Mouse (Mus musculus) MEL (cell line): ENCODE measurements at regions not wholly inside any gene's neighbourhood (a gene's known extent, or its start where the extent isn't known, plus 50 kb on each side); places are given as distances from the start of the nearest gene placed in this dataset.

Source experiments
- DNase-seq: peaks from one replicate; pipeline ENCODE4 v3.0.0; 2011; ENCODE audit warnings: low read depth, low spot score
- H3K27ac ChIP-seq: 2 replicates; pipeline ENCODE4 v1.5.1; 2012; ENCODE audit warnings: low read depth, mild to moderate bottlenecking, control low read depth, low read length, moderate library complexity; ENCODE audit not compliant: control insufficient read depth
- H3K27me3 ChIP-seq, 2 experiments: fragments of 150-350 bp in 1 of 2; sonication (generic) in 1 of 2; 2 replicates each; pipeline ENCODE4 v1.6.1; 2012; ENCODE audit warnings: low read length in 2 of 2, mild to moderate bottlenecking in 2 of 2, improper control_type of control experiment in 1 of 2, moderate library complexity in 1 of 2; ENCODE audit not compliant: insufficient read depth in 2 of 2, control insufficient read depth in 1 of 2
- H3K36me3 ChIP-seq, 2 experiments: 2 replicates each; pipeline ENCODE4 v1.6.1; 2012 to 2014; ENCODE audit warnings: low read length in 2 of 2, improper control_type of control experiment in 1 of 2, inconsistent platforms in 1 of 2, mild to moderate bottlenecking in 1 of 2; ENCODE audit not compliant: insufficient read depth in 2 of 2, control insufficient read depth in 1 of 2
- H3K4me1 ChIP-seq, 2 experiments: fragments of 150-350 bp in 1 of 2; sonication (generic) in 1 of 2; 2 replicates each; pipeline ENCODE4 v1.6.1; 2012; ENCODE audit warnings: low read length in 2 of 2, improper control_type of control experiment in 1 of 2, mild to moderate bottlenecking in 1 of 2; ENCODE audit not compliant: insufficient read depth in 2 of 2, control insufficient read depth in 1 of 2
- H3K4me3 ChIP-seq, 2 experiments: fragments of 150-350 bp in 1 of 2; sonication (generic) in 1 of 2; 2 replicates each; pipeline ENCODE4 v1.5.1; 2012; ENCODE audit warnings: low read depth in 2 of 2, low read length in 2 of 2, mild to moderate bottlenecking in 2 of 2, moderate library complexity in 2 of 2, control low read depth in 1 of 2, improper control_type of control experiment in 1 of 2; ENCODE audit not compliant: control insufficient read depth in 1 of 2, insufficient read depth in 1 of 2
- H3K79me2 ChIP-seq: 2 replicates; pipeline ENCODE4 v1.6.1; 2012; ENCODE audit warnings: mild to moderate bottlenecking, low read length, moderate library complexity; ENCODE audit not compliant: control insufficient read depth, poor library complexity, insufficient read depth
- H3K9ac ChIP-seq: 2 replicates; pipeline ENCODE4 v1.6.1; 2012; ENCODE audit warnings: low read depth, mild to moderate bottlenecking, control low read depth, low read length, moderate library complexity; ENCODE audit not compliant: control insufficient read depth, poor library complexity, severe bottlenecking
- H3K9me3 ChIP-seq: fragments of 150-350 bp; sonication (generic); replicated peaks from 2 replicates; pipeline ENCODE4 v1.6.1; 2012; ENCODE audit warnings: mild to moderate bottlenecking, low read length, improper control_type of control experiment, moderate library complexity; ENCODE audit not compliant: insufficient read depth
- CTCF ChIP-seq, 3 experiments: IDR thresholded peaks in 2 of 3; conservative IDR thresholded peaks in 1 of 3; 2 replicates each; pipeline ENCODE4 v1.5.1; 2011 to 2012; ENCODE audit warnings: low read length in 3 of 3, low read depth in 2 of 3, mild to moderate bottlenecking in 2 of 3, improper control_type of control experiment in 1 of 3, inconsistent platforms in 1 of 3, mixed read lengths in 1 of 3, moderate library complexity in 1 of 3; ENCODE audit not compliant: control insufficient read depth in 1 of 3, insufficient read depth in 1 of 3, poor library complexity in 1 of 3, severe bottlenecking in 1 of 3
- ELF1 ChIP-seq: IDR thresholded peaks from 2 replicates; pipeline ENCODE4 v1.6.1; 2014; ENCODE audit warnings: low read depth, mild to moderate bottlenecking, inconsistent platforms, low read length, improper control_type of control experiment, moderate library complexity
- GABPA ChIP-seq: IDR thresholded peaks from 2 replicates; pipeline ENCODE4 v1.6.1; 2012; ENCODE audit warnings: low read depth, mild to moderate bottlenecking, inconsistent platforms, low read length, improper control_type of control experiment, moderate library complexity
- GATA1 ChIP-seq: IDR thresholded peaks from 2 replicates; pipeline ENCODE4 v1.6.1; 2011; ENCODE audit warnings: low read depth, low read length, improper control_type of control experiment
- HCFC1 ChIP-seq: IDR thresholded peaks from 2 replicates; pipeline ENCODE4 v1.6.1; 2012; ENCODE audit warnings: low read depth, mild to moderate bottlenecking, inconsistent platforms, low read length, improper control_type of control experiment, moderate library complexity
- JUND ChIP-seq: IDR thresholded peaks from 2 replicates; pipeline ENCODE4 v1.6.1; 2011; ENCODE audit warnings: low read depth, mild to moderate bottlenecking, improper control_type of control experiment, low read length
- KAT2A ChIP-seq: conservative IDR thresholded peaks from 2 replicates; pipeline ENCODE4 v1.6.1; 2012; ENCODE audit warnings: low read depth, low read length, improper control_type of control experiment, inconsistent platforms
- MAX ChIP-seq: IDR thresholded peaks from 2 replicates; pipeline ENCODE4 v1.6.1; 2011; ENCODE audit warnings: low read length, improper control_type of control experiment
- MAZ ChIP-seq: IDR thresholded peaks from 2 replicates; pipeline ENCODE4 v1.6.1; 2012; ENCODE audit warnings: low read depth, mild to moderate bottlenecking, inconsistent platforms, low read length, improper control_type of control experiment
- MXI1 ChIP-seq: IDR thresholded peaks from 2 replicates; pipeline ENCODE4 v1.6.1; 2011; ENCODE audit warnings: mild to moderate bottlenecking, low read depth, low read length, improper control_type of control experiment
- MYB ChIP-seq: IDR thresholded peaks from 2 replicates; pipeline ENCODE4 v1.6.1; 2011; ENCODE audit warnings: mild to moderate bottlenecking, low read depth, low read length, improper control_type of control experiment
- NELFE ChIP-seq: IDR thresholded peaks from 2 replicates; pipeline ENCODE4 v1.6.1; 2011; ENCODE audit warnings: low read depth, low read length, improper control_type of control experiment
- NRF1 ChIP-seq: IDR thresholded peaks from 2 replicates; pipeline ENCODE4 v1.6.1; 2014; ENCODE audit warnings: low read depth, mild to moderate bottlenecking, inconsistent platforms, low read length, improper control_type of control experiment, moderate library complexity; ENCODE audit not compliant: poor library complexity, insufficient read depth, severe bottlenecking
- POLR2AphosphoS2 ChIP-seq: IDR thresholded peaks from 2 replicates; pipeline ENCODE4 v1.6.1; 2011; ENCODE audit warnings: low read length, improper control_type of control experiment
- RAD21 ChIP-seq: IDR thresholded peaks from 2 replicates; pipeline ENCODE4 v1.6.1; 2011; ENCODE audit warnings: mild to moderate bottlenecking, low read depth, low read length, improper control_type of control experiment
- RCOR1 ChIP-seq: IDR thresholded peaks from 2 replicates; pipeline ENCODE4 v1.6.1; 2012; ENCODE audit warnings: low read depth, mild to moderate bottlenecking, inconsistent platforms, low read length, improper control_type of control experiment
- SIN3A ChIP-seq: IDR thresholded peaks from 2 replicates; pipeline ENCODE4 v1.6.1; 2012; ENCODE audit warnings: low read length, improper control_type of control experiment, inconsistent platforms
- SMC3 ChIP-seq: IDR thresholded peaks from 2 replicates; pipeline ENCODE4 v1.6.1; 2011; ENCODE audit warnings: low read depth, low read length, improper control_type of control experiment
- TAL1 ChIP-seq: IDR thresholded peaks from 2 replicates; pipeline ENCODE4 v1.6.1; 2012; ENCODE audit warnings: mild to moderate bottlenecking, inconsistent platforms, low read length, moderate library complexity, mixed read lengths
- TBP ChIP-seq: IDR thresholded peaks from 2 replicates; pipeline ENCODE4 v1.8.0; 2011; ENCODE audit warnings: low read depth, low read length, improper control_type of control experiment
- USF2 ChIP-seq, 2 experiments: IDR thresholded peaks; 2 replicates each; pipeline ENCODE4 v1.6.1; 2011 to 2012; ENCODE audit warnings: improper control_type of control experiment in 2 of 2, low read length in 2 of 2, borderline replicate concordance in 1 of 2, inconsistent platforms in 1 of 2, low read depth in 1 of 2, mild to moderate bottlenecking in 1 of 2; ENCODE audit not compliant: insufficient read depth in 1 of 2
- ZC3H11A ChIP-seq: IDR thresholded peaks from 2 replicates; pipeline ENCODE4 v1.6.1; 2012; ENCODE audit warnings: low read depth, mild to moderate bottlenecking, inconsistent platforms, low read length, improper control_type of control experiment
- ZNF384 ChIP-seq: IDR thresholded peaks from 2 replicates; pipeline ENCODE4 v1.6.1; 2012; ENCODE audit warnings: low read depth, mild to moderate bottlenecking, inconsistent platforms, low read length, improper control_type of control experiment

DNA sequence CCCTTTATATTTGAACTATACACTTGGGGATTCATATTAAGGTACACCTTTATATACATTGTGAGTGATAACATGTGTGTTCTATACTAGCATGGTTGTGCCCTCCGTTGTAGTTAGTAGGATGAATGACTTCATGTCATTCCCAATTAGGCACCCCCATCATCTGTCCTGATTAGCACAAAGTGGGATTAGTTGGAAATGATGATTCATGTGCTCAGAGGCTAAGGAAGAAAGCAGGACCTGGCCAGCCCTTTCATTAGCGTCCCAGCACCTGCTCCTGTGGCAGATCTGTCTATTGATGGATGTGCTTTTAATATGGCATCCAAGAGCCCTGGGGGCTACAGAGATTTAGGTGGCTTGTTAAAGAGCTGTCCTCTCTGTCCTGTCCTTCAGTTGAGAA is 119.3 kb upstream of the Tenm2 start:
- Histone ChIP-seq H3K36me3 (no peaks in the 10 kb centered on the region), H3K4me3 (no peak overlapping the region), H3K9me3 (no peaks in the 10 kb centered on the region), H3K4me1 (no peaks in the 10 kb centered on the region), H3K79me2 (no peaks in the 10 kb centered on the region), H3K27me3 (no peaks in the 10 kb centered on the region), H3K27ac (no peak overlapping the region), H3K9ac (no peak overlapping the region)
- TF ChIP-seq KAT2A (no peak), HCFC1 (no peak), RCOR1 (no peak), MAX (no peak), SIN3A (no peak), TBP (no peak), NELFE (no peak), SMC3 (no peak), MAZ (no peak), GABPA (no peak)
- no peak for DNase-seq

DNA sequence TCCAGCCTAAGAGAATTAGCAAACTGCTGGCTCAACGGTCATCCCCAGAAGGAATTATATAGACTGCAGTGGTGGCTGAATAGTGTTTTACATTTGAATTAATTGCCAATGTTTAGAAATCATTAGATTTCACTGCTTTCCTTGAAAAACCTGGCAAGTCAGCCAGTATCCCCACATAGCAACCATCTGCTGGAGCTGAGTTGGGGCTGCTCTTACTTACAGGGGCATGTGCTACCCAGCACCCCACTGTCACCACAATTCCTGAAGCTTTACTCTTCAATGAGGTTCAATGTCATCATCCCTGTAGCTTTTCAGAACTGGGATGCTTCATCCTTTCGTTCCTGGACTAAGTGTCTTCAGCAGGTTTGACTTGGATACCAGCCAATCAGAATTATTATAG is 73.9 kb upstream of the Tenm2 start:
- Histone ChIP-seq H3K4me1 (no peaks in the 10 kb centered on the region), H3K4me3 (no peak overlapping the region), H3K27ac (no peak overlapping the region), H3K9me3 (no peaks in the 10 kb centered on the region), H3K79me2 (no peaks in the 10 kb centered on the region), H3K9ac (no peak overlapping the region), H3K27me3 (no peaks in the 10 kb centered on the region), H3K36me3 (no peaks in the 10 kb centered on the region)
- TF ChIP-seq ZC3H11A (no peak), ELF1 (no peak), MAZ (no peak), NELFE (no peak), CTCF (IDR thresholded peaks at IDR 0.05 in 2 of 3, conservative IDR thresholded peaks at IDR 0.05 in 1 of 3; ENCODE audit: control insufficient read depth in 1 of 3, insufficient read depth in 1 of 3, low read depth in 2 of 3, low read length in 3 of 3, poor library complexity in 1 of 3, severe bottlenecking in 1 of 3) (no peak), NRF1 (no peak), TAL1 (no peak), SMC3 (no peak), MXI1 (no peak), RAD21 (no peak), GABPA (no peak), JUND (no peak), POLR2AphosphoS2 (no peak), RCOR1 (no peak), MYB (no peak), ZNF384 (no peak), USF2 (IDR thresholded peaks at IDR 0.05; ENCODE audit: borderline replicate concordance in 1 of 2, insufficient read depth in 1 of 2, low read depth in 1 of 2, low read length in 2 of 2) (no peak), GATA1 (no peak)
- no peak for DNase-seq
